Mouse (Mus musculus): ENCODE data around the gene Pqlc3. TPM values are rescaled to one million over a fixed set of nuclear protein-coding genes. Genes with fewer than 3 reads are reported as not detected.

Gene Pqlc3
- polyA plus RNA-seq, 1 experiment from 2014 or later = 3.4 TPM

DNA sequence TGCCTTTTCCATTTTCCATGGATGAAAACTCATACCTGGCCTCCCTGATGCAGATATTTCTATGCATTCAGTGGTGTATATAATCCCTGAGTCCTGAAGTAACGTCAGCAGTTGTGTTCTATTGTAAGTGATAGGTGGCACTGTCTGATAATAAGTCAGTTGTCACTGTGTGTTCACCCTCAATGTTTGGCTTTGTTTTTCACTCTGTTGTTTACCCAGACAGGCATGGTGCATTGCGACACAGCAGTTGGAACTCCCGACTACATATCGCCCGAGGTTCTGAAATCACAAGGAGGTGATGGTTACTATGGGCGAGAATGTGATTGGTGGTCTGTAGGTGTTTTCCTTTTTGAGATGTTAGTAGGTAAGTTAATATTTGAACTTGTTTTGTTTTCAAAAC lies 52.0 kb downstream of the Pqlc3 start:
- Histone ChIP-seq H3K9ac (ENCODE audit: low read depth, low read length) (no peak overlapping the region), H3K9me3 (ENCODE audit: control insufficient read depth, low read length) (no peaks in the 10 kb centered on the region), H3K27ac (ENCODE audit: low read depth, low read length) (no peak overlapping the region), H3K4me3 (ENCODE audit: low read depth, low read length) (no peak overlapping the region), H3K36me3 (ENCODE audit: control insufficient read depth, insufficient read depth, low read length) (no peaks in the 10 kb centered on the region), H3K4me2 (replicated peaks; ENCODE audit: low read depth, low read length) (no peak overlapping the region), H3K4me1 (replicated peaks; ENCODE audit: control insufficient read depth, insufficient read depth, low read length) (no peaks in the 10 kb centered on the region), H3K27me3 (ENCODE audit: control insufficient read depth, insufficient read depth, low read length) (no peaks in the 10 kb centered on the region)
- ATAC-seq (ENCODE audit: low FRiP score) = no peak
- WGBS = 96% methylated on average over 6 of the region's 6 CpGs
- DNase-seq (ENCODE audit: low spot score) = no peak

DNA sequence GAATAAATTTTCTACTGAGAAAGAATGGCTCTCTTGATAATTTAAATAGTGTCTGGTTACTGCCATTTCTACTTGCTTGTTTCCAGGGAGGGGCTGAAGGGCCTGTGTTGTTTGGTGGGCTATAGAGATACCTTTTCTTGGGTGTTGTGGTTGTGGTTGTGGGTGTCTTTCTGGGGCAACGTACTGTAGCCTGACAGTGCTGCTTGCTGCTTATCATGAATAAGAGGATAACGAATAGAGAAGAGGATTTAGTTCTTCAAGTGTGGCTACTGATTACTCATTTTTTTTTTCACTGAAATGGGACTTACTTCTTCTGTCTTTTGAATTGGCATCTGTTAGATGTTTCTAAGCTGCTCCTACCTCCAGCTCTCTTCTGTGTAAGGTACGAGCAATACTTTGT lies 58.2 kb downstream of the Pqlc3 start:
- DNase-seq (ENCODE audit: low spot score) = no peak
- no peak overlapping the region for H3K27ac ChIP-seq (ENCODE audit: low read depth, low read length)
- H3K4me2 ChIP-seq (replicated peaks; ENCODE audit: low read depth, low read length) = no peak overlapping the region
- no peak for ATAC-seq (ENCODE audit: low FRiP score)
- 82% methylated on average over 3 of the region's 3 CpGs for WGBS
- H3K4me1 ChIP-seq (replicated peaks; ENCODE audit: control insufficient read depth, insufficient read depth, low read length) = no peaks in the 10 kb centered on the region
- H3K4me3 ChIP-seq (ENCODE audit: low read depth, low read length) = no peak overlapping the region
- H3K9ac ChIP-seq (ENCODE audit: low read depth, low read length) = no peak overlapping the region
- H3K36me3 ChIP-seq (ENCODE audit: control insufficient read depth, insufficient read depth, low read length) = no peaks in the 10 kb centered on the region
- H3K27me3 ChIP-seq (ENCODE audit: control insufficient read depth, insufficient read depth, low read length) = no peaks in the 10 kb centered on the region
- H3K9me3 ChIP-seq (ENCODE audit: control insufficient read depth, low read length) = no peaks in the 10 kb centered on the region

Other genes with a start within 250 kb of the Pqlc3 start
- 8.8 and 11.2 TPM in 2 replicates for gene Greb1, start 199.5 kb downstream of the Pqlc3 start, polyA plus RNA-seq (2014; fragmentation: Nextera tagmentation; extraction: Ambion mirVana)
- 75.3 and 76.5 TPM in 2 replicates for gene E2f6, start 189.4 kb downstream of the Pqlc3 start, polyA plus RNA-seq (2014; fragmentation: Nextera tagmentation; extraction: Ambion mirVana)
- 15.4 and 17.9 TPM in 2 replicates for gene Rock2, start 105.5 kb downstream of the Pqlc3 start, polyA plus RNA-seq (2014; fragmentation: Nextera tagmentation; extraction: Ambion mirVana)
- gene 2410004P03Rik, start 11.3 kb upstream of the Pqlc3 start, polyA plus RNA-seq (2014; fragmentation: Nextera tagmentation; extraction: Ambion mirVana) = 1.7 and 3.2 TPM in 2 replicates
- gene Kcnf1, start 176.5 kb upstream of the Pqlc3 start, polyA plus RNA-seq (2014; fragmentation: Nextera tagmentation; extraction: Ambion mirVana) = 0.10 and 0.28 TPM in 2 replicates